Mouse (Mus musculus) CD4-positive naive resting alpha-beta T cell, adult 76 days (primary cell): ENCODE data around the gene Exoc6. TPM values are rescaled to one million over a fixed set of nuclear protein-coding genes. Genes with fewer than 3 reads are reported as not detected.

Experiments used
- total RNA-seq: library from RNA; stranded (reverse); gene quantifications from one replicate; pipeline ENCODE4 v1.2.4, GENCODE M21; 2023

Exoc6 gene
- 30.7 TPM for total RNA-seq

GRCm38 (mm10) chr19:37550101-37551039 lies at the start of gene Exoc6:
TSS of gene Exoc6 (plus strand) at chr19:37550418.

GRCm38 (mm10) chr19:37685281-37685680 lies 135.1 kb downstream of the Exoc6 start, which contains the start of gene Cyp26c1:
TSS of gene Cyp26c1 (plus strand) at chr19:37685581.

GRCm38 (mm10) chr19:37697651-37698272 lies 147.5 kb downstream of the Exoc6 start, which contains the start of gene Cyp26a1:
TSS of gene Cyp26a1 (plus strand) at chr19:37697798.

Other genes starting within 250 kb of the Exoc6 start
- gene Ide, start 212.6 kb upstream of the Exoc6 start, total RNA-seq, result 28.8 TPM
- gene Kif11, start 174.0 kb upstream of the Exoc6 start, total RNA-seq, result 2.1 TPM
- gene Hhex, start 115.6 kb upstream of the Exoc6 start, total RNA-seq, result 5.6 TPM
- 0.32 TPM for gene Cyp26c1, start 135.2 kb downstream of the Exoc6 start, total RNA-seq
- 0.41 TPM for gene Cyp26a1, start 147.4 kb downstream of the Exoc6 start, total RNA-seq